Mouse (Mus musculus): ENCODE results near the gene Gm17416. TPM values are rescaled to one million over a fixed set of nuclear protein-coding genes. Genes with fewer than 3 reads are reported as not detected.
A peak's percentile ranks its signal among the peaks of the same experiment; 100 is the strongest.

The Gm17416 gene
- polyA plus RNA-seq, 1 experiment = not detected

DNA sequence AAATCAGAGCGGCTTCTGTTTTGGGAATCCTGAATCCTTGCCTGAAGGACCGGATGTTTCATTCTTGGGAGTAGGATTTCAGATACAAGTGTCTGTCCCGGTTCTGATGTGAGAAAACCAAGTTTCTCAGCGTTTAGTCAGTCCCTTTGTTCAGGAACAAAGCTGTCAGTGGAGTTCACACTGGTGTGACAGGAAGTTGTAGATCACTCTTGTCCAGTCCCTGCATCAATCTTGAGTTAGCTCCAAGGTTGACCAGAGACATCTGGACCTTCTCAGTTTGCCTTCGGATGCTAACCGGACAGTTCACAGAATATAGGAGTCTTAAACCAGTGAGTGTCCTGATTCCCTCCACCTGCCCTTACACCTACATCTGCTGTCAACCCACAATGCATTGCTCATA, 38.6 kb downstream of the Gm17416 start:
- Histone ChIP-seq H3ac (ENCODE audit: control insufficient read depth, insufficient read length, low read depth) (no peak overlapping the region), H3K4me3 (ENCODE audit: insufficient read depth, poor library complexity, severe bottlenecking) (no peak overlapping the region)
- TF ChIP-seq MAX (IDR thresholded peaks at IDR 0.05) = no peak
- no peak for TF ChIP-seq FOSL1 (IDR thresholded peaks at IDR 0.05; ENCODE audit: insufficient read depth, low read length, poor library complexity, severe bottlenecking)
- TF ChIP-seq CEBPB (IDR thresholded peaks at IDR 0.05; ENCODE audit: low read depth) = no peak
- no peak for TF ChIP-seq USF1 (IDR thresholded peaks at IDR 0.05; ENCODE audit: low read depth)

DNA sequence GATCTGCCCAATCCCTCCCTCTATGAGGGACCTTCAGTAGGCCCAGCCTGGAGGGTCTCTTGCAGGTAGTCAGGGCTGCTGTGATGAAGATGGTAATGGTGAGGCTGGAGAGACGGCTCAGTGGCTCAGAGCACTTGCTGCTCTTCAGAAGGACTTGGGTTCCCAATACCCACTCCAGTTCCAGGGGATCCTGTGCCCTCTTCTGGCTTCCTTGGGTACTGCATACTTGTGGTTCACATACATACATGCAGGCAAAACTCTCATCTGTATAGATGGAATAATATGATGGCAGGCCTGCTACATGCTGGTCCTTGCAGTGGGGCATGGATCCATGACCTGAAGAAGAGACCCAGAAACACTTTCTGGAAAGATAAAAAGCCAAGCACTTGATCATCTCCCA, 39.6 kb downstream of the Gm17416 start:
- no peak overlapping the region for H3ac ChIP-seq (ENCODE audit: control insufficient read depth, insufficient read length, low read depth)
- H3K4me3 ChIP-seq (ENCODE audit: insufficient read depth, poor library complexity, severe bottlenecking) = no peak overlapping the region
- peaks cover 3% of the 10 kb centered on the region for H3K27me3 ChIP-seq (ENCODE audit: control insufficient read depth, insufficient read depth, insufficient read length)
- no peaks in the 10 kb centered on the region for H3K36me3 ChIP-seq (ENCODE audit: control insufficient read depth, insufficient read depth)
- TF ChIP-seq MYOG (IDR thresholded peaks at IDR 0.05; ENCODE audit: control insufficient read depth, extremely low read depth, insufficient read length) (no peak), CTCF (IDR thresholded peaks at IDR 0.05; ENCODE audit: control insufficient read depth, insufficient read depth, insufficient read length) (no peak), CEBPB (IDR thresholded peaks at IDR 0.05; ENCODE audit: low read depth) (no peak), FOSL1 (IDR thresholded peaks at IDR 0.05; ENCODE audit: insufficient read depth, low read length, poor library complexity, severe bottlenecking) (no peak), MYOD1 (IDR thresholded peaks at IDR 0.05; ENCODE audit: control insufficient read depth, insufficient read length, low read depth) (no peak), USF1 (IDR thresholded peaks at IDR 0.05; ENCODE audit: low read depth) (no peak), MAX (IDR thresholded peaks at IDR 0.05) (no peak)
- H3K79me3 ChIP-seq (ENCODE audit: low read depth) = no peaks in the 10 kb centered on the region
- H3K79me2 ChIP-seq (ENCODE audit: control insufficient read depth, insufficient read depth) = no peaks in the 10 kb centered on the region

More for the DNA sequence above, 38.6 kb downstream of the Gm17416 start:
- H3K27me3 ChIP-seq (ENCODE audit: control insufficient read depth, insufficient read depth, insufficient read length) = peaks cover 3% of the 10 kb centered on the region
- no peaks in the 10 kb centered on the region for H3K79me2 ChIP-seq (ENCODE audit: control insufficient read depth, insufficient read depth)
- H3K79me3 ChIP-seq (ENCODE audit: low read depth) = no peaks in the 10 kb centered on the region
- no peaks in the 10 kb centered on the region for H3K36me3 ChIP-seq (ENCODE audit: control insufficient read depth, insufficient read depth)

DNA sequence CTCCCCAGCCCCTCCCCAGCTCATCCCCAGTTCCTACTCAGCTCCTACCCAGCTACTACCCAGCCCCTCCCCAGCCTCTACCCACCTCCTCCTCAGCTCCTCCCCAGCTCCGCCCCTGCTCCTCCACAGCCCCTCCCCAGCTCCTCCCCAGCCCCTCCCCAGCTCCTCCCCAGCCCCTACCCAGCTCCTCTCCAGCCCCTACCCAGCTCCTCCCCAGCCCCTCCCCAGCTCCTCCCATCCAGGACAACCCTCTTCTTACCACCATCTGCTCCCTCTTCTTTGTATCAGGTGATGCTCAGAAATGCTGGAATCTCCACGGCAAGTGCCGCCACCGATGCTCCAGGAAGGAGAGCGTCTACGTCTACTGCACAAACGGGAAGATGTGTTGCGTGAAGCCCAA, 43.1 kb downstream of the Gm17416 start:
- H3K79me3 ChIP-seq (ENCODE audit: low read depth) = no peaks in the 10 kb centered on the region
- no peaks in the 10 kb centered on the region for H3K79me2 ChIP-seq (ENCODE audit: control insufficient read depth, insufficient read depth)
- no peak overlapping the region for H3K4me3 ChIP-seq (ENCODE audit: insufficient read depth, poor library complexity, severe bottlenecking)
- no peaks in the 10 kb centered on the region for H3K36me3 ChIP-seq (ENCODE audit: control insufficient read depth, insufficient read depth)
- H3K27me3 ChIP-seq (ENCODE audit: control insufficient read depth, insufficient read depth, insufficient read length) = peaks cover 3% of the 10 kb centered on the region
- H3ac ChIP-seq (ENCODE audit: control insufficient read depth, insufficient read length, low read depth) = no peak overlapping the region
- TF ChIP-seq USF1 (IDR thresholded peaks at IDR 0.05; ENCODE audit: low read depth) = no peak
- TF ChIP-seq FOSL1 (IDR thresholded peaks at IDR 0.05; ENCODE audit: insufficient read depth, low read length, poor library complexity, severe bottlenecking) = no peak
- TF ChIP-seq CEBPB (IDR thresholded peaks at IDR 0.05; ENCODE audit: low read depth) = no peak
- no peak for TF ChIP-seq CTCF (IDR thresholded peaks at IDR 0.05; ENCODE audit: control insufficient read depth, insufficient read depth, insufficient read length)
- no peak for TF ChIP-seq MAX (IDR thresholded peaks at IDR 0.05)
- TF ChIP-seq MYOG (IDR thresholded peaks at IDR 0.05; ENCODE audit: control insufficient read depth, extremely low read depth, insufficient read length) = no peak
- no peak for TF ChIP-seq MYOD1 (IDR thresholded peaks at IDR 0.05; ENCODE audit: control insufficient read depth, insufficient read length, low read depth)

DNA sequence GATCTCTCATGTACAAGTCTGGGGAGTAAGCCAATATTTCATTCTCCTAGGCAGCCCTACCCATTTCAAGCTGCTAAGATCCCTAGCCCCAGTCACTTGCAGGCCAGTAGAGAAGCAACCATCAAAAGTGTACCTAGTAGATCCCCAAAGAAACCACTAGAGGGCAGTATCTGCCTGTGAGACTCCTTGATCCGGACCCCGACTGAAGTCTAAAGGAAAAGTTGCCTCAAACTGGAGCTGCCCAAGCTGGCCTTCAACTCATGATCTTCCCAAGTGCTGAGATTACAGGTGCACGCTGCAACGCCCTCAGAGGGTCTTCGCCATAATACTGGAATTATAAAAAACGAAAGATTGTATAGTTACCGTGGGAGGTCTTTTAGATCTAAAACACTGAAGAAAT, 46.4 kb downstream of the Gm17416 start:
- Histone ChIP-seq H3ac (ENCODE audit: control insufficient read depth, insufficient read length, low read depth) (no peak overlapping the region), H3K79me2 (ENCODE audit: control insufficient read depth, insufficient read depth) (no peaks in the 10 kb centered on the region), H3K36me3 (ENCODE audit: control insufficient read depth, insufficient read depth) (no peaks in the 10 kb centered on the region), H3K4me3 (ENCODE audit: insufficient read depth, poor library complexity, severe bottlenecking) (no peak overlapping the region), H3K27me3 (ENCODE audit: control insufficient read depth, insufficient read depth, insufficient read length) (no peaks in the 10 kb centered on the region), H3K79me3 (ENCODE audit: low read depth) (no peaks in the 10 kb centered on the region)
- TF ChIP-seq MYOD1 (IDR thresholded peaks at IDR 0.05; ENCODE audit: control insufficient read depth, insufficient read length, low read depth) (no peak), MYOG (IDR thresholded peaks at IDR 0.05; ENCODE audit: control insufficient read depth, extremely low read depth, insufficient read length) (no peak), CEBPB (IDR thresholded peaks at IDR 0.05; ENCODE audit: low read depth) (no peak), CTCF (IDR thresholded peaks at IDR 0.05; ENCODE audit: control insufficient read depth, insufficient read depth, insufficient read length) (no peak), FOSL1 (IDR thresholded peaks at IDR 0.05; ENCODE audit: insufficient read depth, low read length, poor library complexity, severe bottlenecking) (no peak), USF1 (IDR thresholded peaks at IDR 0.05; ENCODE audit: low read depth) (no peak), MAX (IDR thresholded peaks at IDR 0.05) (no peak)

DNA sequence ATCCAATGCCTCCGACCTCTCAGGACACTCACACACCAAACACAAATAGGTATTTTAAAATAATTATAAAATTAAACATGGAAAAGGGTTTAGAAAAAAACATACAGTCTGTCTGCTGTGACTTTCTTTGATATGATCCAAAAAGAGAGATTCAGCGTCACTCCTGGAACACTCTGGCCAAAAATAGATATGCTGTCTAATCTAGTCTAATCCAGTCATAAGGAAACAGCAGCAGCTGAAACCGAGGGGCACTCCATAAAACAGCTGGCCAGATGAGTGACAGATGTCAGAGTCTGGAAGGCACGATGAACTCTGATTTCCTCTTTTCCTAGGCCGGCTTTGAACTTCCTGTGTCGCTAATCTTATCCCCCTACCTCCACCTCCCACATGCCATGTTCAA, 47.3 kb downstream of the Gm17416 start:
- H3K79me3 ChIP-seq (ENCODE audit: low read depth) = no peaks in the 10 kb centered on the region
- no peaks in the 10 kb centered on the region for H3K79me2 ChIP-seq (ENCODE audit: control insufficient read depth, insufficient read depth)
- no peaks in the 10 kb centered on the region for H3K27me3 ChIP-seq (ENCODE audit: control insufficient read depth, insufficient read depth, insufficient read length)
- H3K36me3 ChIP-seq (ENCODE audit: control insufficient read depth, insufficient read depth) = no peaks in the 10 kb centered on the region
- no peak for TF ChIP-seq FOSL1 (IDR thresholded peaks at IDR 0.05; ENCODE audit: insufficient read depth, low read length, poor library complexity, severe bottlenecking)
- TF ChIP-seq MYOD1 (IDR thresholded peaks at IDR 0.05; ENCODE audit: control insufficient read depth, insufficient read length, low read depth) = no peak
- TF ChIP-seq MYOG (IDR thresholded peaks at IDR 0.05; ENCODE audit: control insufficient read depth, extremely low read depth, insufficient read length) = no peak
- no peak for TF ChIP-seq CEBPB (IDR thresholded peaks at IDR 0.05; ENCODE audit: low read depth)
- no peak for TF ChIP-seq MAX (IDR thresholded peaks at IDR 0.05)
- TF ChIP-seq CTCF (IDR thresholded peaks at IDR 0.05; ENCODE audit: control insufficient read depth, insufficient read depth, insufficient read length) = no peak
- no peak overlapping the region for H3ac ChIP-seq (ENCODE audit: control insufficient read depth, insufficient read length, low read depth)
- H3K4me3 ChIP-seq (ENCODE audit: insufficient read depth, poor library complexity, severe bottlenecking) = no peak overlapping the region

DNA sequence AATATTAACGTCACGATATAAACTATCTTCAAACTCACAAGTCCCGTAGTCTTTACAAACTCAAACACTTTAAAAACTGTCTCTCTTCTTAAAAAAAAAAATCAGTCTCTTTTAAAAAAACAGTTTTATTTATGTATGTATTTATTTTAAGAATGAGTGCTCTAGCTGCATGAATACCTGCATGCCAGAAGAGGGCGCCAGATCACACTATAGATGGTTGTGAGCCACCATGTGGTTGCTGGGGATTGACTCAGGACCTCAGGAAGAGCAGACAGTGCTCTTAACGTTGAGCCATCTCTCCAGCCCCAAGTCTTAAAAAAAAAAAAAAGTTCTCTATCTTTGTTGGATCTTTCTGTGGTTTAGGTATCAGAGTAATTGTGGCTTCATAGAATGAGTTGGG, 48.2 kb downstream of the Gm17416 start:
- H3K79me2 ChIP-seq (ENCODE audit: control insufficient read depth, insufficient read depth) = no peaks in the 10 kb centered on the region
- no peaks in the 10 kb centered on the region for H3K79me3 ChIP-seq (ENCODE audit: low read depth)
- H3K36me3 ChIP-seq (ENCODE audit: control insufficient read depth, insufficient read depth) = no peaks in the 10 kb centered on the region
- H3ac ChIP-seq (ENCODE audit: control insufficient read depth, insufficient read length, low read depth) = no peak overlapping the region
- no peak for TF ChIP-seq USF1 (IDR thresholded peaks at IDR 0.05; ENCODE audit: low read depth)
- TF ChIP-seq MAX (IDR thresholded peaks at IDR 0.05) = peak; percentile 28
- no peak for TF ChIP-seq FOSL1 (IDR thresholded peaks at IDR 0.05; ENCODE audit: insufficient read depth, low read length, poor library complexity, severe bottlenecking)
- H3K4me3 ChIP-seq (ENCODE audit: insufficient read depth, poor library complexity, severe bottlenecking) = no peak overlapping the region
- no peaks in the 10 kb centered on the region for H3K27me3 ChIP-seq (ENCODE audit: control insufficient read depth, insufficient read depth, insufficient read length)

Other genes with a start within 250 kb of the Gm17416 start
- gene Rbck1, start 236.7 kb upstream of the Gm17416 start, polyA plus RNA-seq (2012; fragmentation: generic; extraction: Trizol) = 65.3 TPM
- gene Trib3, start 225.3 kb upstream of the Gm17416 start, polyA plus RNA-seq (2012; fragmentation: generic; extraction: Trizol) = 27.6 TPM
- not detected for gene Nrsn2, start 192.7 kb upstream of the Gm17416 start, polyA plus RNA-seq (2012; fragmentation: generic; extraction: Trizol)
- gene Sox12, start 171.3 kb upstream of the Gm17416 start, polyA plus RNA-seq (2012; fragmentation: generic; extraction: Trizol) = 7.2 TPM
- not detected for gene Zcchc3, start 154.3 kb upstream of the Gm17416 start, polyA plus RNA-seq (2012; fragmentation: generic; extraction: Trizol)
- gene 6820408C15Rik, start 153.8 kb upstream of the Gm17416 start, polyA plus RNA-seq (2012; fragmentation: generic; extraction: Trizol) = 0.09 TPM
- gene Defb23, start 104.7 kb upstream of the Gm17416 start, polyA plus RNA-seq (2012; fragmentation: generic; extraction: Trizol) = not detected
- gene Defb20, start 92.3 kb upstream of the Gm17416 start, polyA plus RNA-seq (2012; fragmentation: generic; extraction: Trizol) = not detected
- gene Defb22, start 79.2 kb upstream of the Gm17416 start, polyA plus RNA-seq (2012; fragmentation: generic; extraction: Trizol) = not detected
- gene Defb26, start 57.6 kb upstream of the Gm17416 start, polyA plus RNA-seq (2012; fragmentation: generic; extraction: Trizol) = not detected
- 0.57 TPM for gene Defb28, start 51.1 kb upstream of the Gm17416 start, polyA plus RNA-seq (2012; fragmentation: generic; extraction: Trizol)
- gene Defb29, start 29.2 kb upstream of the Gm17416 start, polyA plus RNA-seq (2012; fragmentation: generic; extraction: Trizol) = not detected
- not detected for gene Defb21, start 3.4 kb downstream of the Gm17416 start, polyA plus RNA-seq (2012; fragmentation: generic; extraction: Trizol)
- not detected for gene Defb19, start 11.0 kb downstream of the Gm17416 start, polyA plus RNA-seq (2012; fragmentation: generic; extraction: Trizol)
- not detected for gene Defb45, start 30.1 kb downstream of the Gm17416 start, polyA plus RNA-seq (2012; fragmentation: generic; extraction: Trizol)
- gene Defb36, start 35.0 kb downstream of the Gm17416 start, polyA plus RNA-seq (2012; fragmentation: generic; extraction: Trizol) = not detected
- 3.6 TPM for gene Defb25, start 53.7 kb downstream of the Gm17416 start, polyA plus RNA-seq (2012; fragmentation: generic; extraction: Trizol)
- 38.7 TPM for gene Rem1, start 57.6 kb downstream of the Gm17416 start, polyA plus RNA-seq (2012; fragmentation: generic; extraction: Trizol)
- gene H13, start 100.1 kb downstream of the Gm17416 start, polyA plus RNA-seq (2012; fragmentation: generic; extraction: Trizol) = 136 TPM
- gene Mcts2, start 117.7 kb downstream of the Gm17416 start, polyA plus RNA-seq (2012; fragmentation: generic; extraction: Trizol) = 24.7 TPM
- gene Id1, start 166.9 kb downstream of the Gm17416 start, polyA plus RNA-seq (2012; fragmentation: generic; extraction: Trizol) = 503 TPM
- 0.39 TPM for gene Cox4i2, start 184.8 kb downstream of the Gm17416 start, polyA plus RNA-seq (2012; fragmentation: generic; extraction: Trizol)